Mouse (Mus musculus): Measurements from ENCODE around the gene Arhgap9. TPM values are rescaled to one million over a fixed set of nuclear protein-coding genes. Genes with fewer than 3 reads are reported as not detected.

Arhgap9 gene
- polyA plus RNA-seq (2014; fragmentation: Nextera tagmentation; extraction: Ambion mirVana), result 3.2 and 3.9 TPM in 2 replicates

- Histone ChIP-seq H3K27ac (ENCODE audit: low read length) (no peak within 1 kb of the TSS), H3K36me3 (ENCODE audit: control insufficient read depth, insufficient read depth, low read length) (no peaks in the 10 kb centered on the region), H3K4me3 (ENCODE audit: low read depth, low read length) (no peak within 1 kb of the TSS), H3K9me3 (ENCODE audit: control insufficient read depth, low read depth, low read length) (no peaks in the 10 kb centered on the region), H3K27me3 (ENCODE audit: control insufficient read depth, insufficient read depth, low read length) (0 out of 2 replicates have a peak, but pooled peaks cover 11% of the 10 kb centered on the region), H3K9ac (replicated peaks; ENCODE audit: low read depth, low read length) (no peak within 1 kb of the TSS), H3K4me1 (ENCODE audit: control insufficient read depth, insufficient read depth, low read length) (peaks cover 11% of the 10 kb centered on the region; the same call in 1 of the 2 replicates), H3K4me2 (replicated peaks; ENCODE audit: low read depth, low read length) (no peak within 1 kb of the TSS)
- 73% methylated on average over 3 of the region's 3 CpGs for WGBS
- no peak for ATAC-seq (ENCODE audit: insufficient number of reproducible peaks, insufficient read depth, low FRiP score, low read depth)
Measured at GRCm38 (mm10) chr10:127321621-127322020, at the start of gene Arhgap9. Gene Arhgap9, plus strand, starts transcription at chr10:127321964.

GRCm38 (mm10) chr10:127272371-127272770 lies 49.4 kb upstream of the Arhgap9 start:
- Histone ChIP-seq H3K9ac (replicated peaks; ENCODE audit: low read depth, low read length) (no peak overlapping the region), H3K4me2 (replicated peaks; ENCODE audit: low read depth, low read length) (no peak overlapping the region), H3K36me3 (ENCODE audit: control insufficient read depth, insufficient read depth, low read length) (peaks cover 60% of the 10 kb centered on the region), H3K27me3 (ENCODE audit: control insufficient read depth, insufficient read depth, low read length) (no peaks in the 10 kb centered on the region), H3K4me1 (ENCODE audit: control insufficient read depth, insufficient read depth, low read length) (peaks cover 19% of the 10 kb centered on the region), H3K9me3 (ENCODE audit: control insufficient read depth, low read depth, low read length) (no peaks in the 10 kb centered on the region), H3K4me3 (ENCODE audit: low read depth, low read length) (no peak overlapping the region), H3K27ac (ENCODE audit: low read length) (no peak overlapping the region)
- ATAC-seq (ENCODE audit: insufficient number of reproducible peaks, insufficient read depth, low FRiP score, low read depth), result no peak
- WGBS, result 89% methylated on average over 5 of the region's 5 CpGs

- no peak overlapping the region for H3K4me3 ChIP-seq (ENCODE audit: low read depth, low read length)
- ATAC-seq (ENCODE audit: insufficient number of reproducible peaks, insufficient read depth, low FRiP score, low read depth), result peak; percentile 84
- no peak overlapping the region for H3K9ac ChIP-seq (replicated peaks; ENCODE audit: low read depth, low read length)
- H3K4me1 ChIP-seq (ENCODE audit: control insufficient read depth, insufficient read depth, low read length), result peaks cover 9% of the 10 kb centered on the region; the same call in 1 of the 2 replicates
- peaks cover 63% of the 10 kb centered on the region for H3K36me3 ChIP-seq (ENCODE audit: control insufficient read depth, insufficient read depth, low read length)
- H3K27me3 ChIP-seq (ENCODE audit: control insufficient read depth, insufficient read depth, low read length), result no peaks in the 10 kb centered on the region
- peak overlapping the region; percentile 33; the same call in 1 of the 2 replicates for H3K27ac ChIP-seq (ENCODE audit: low read length)
- no peak overlapping the region for H3K4me2 ChIP-seq (replicated peaks; ENCODE audit: low read depth, low read length)
- no peaks in the 10 kb centered on the region for H3K9me3 ChIP-seq (ENCODE audit: control insufficient read depth, low read depth, low read length)
- 69% methylated on average over 11 of the region's 11 CpGs for WGBS
Measured at GRCm38 (mm10) chr10:127274261-127275022, 47.3 kb upstream of the Arhgap9 start.

GRCm38 (mm10) chr10:127279730-127280129 lies 42.0 kb upstream of the Arhgap9 start:
- no peak overlapping the region for H3K27ac ChIP-seq (ENCODE audit: low read length)
- no peaks in the 10 kb centered on the region for H3K9me3 ChIP-seq (ENCODE audit: control insufficient read depth, low read depth, low read length)
- no peak overlapping the region for H3K4me3 ChIP-seq (ENCODE audit: low read depth, low read length)
- no peaks in the 10 kb centered on the region for H3K27me3 ChIP-seq (ENCODE audit: control insufficient read depth, insufficient read depth, low read length)
- WGBS, result 83% methylated on average over 1 of the region's 2 CpGs
- H3K4me2 ChIP-seq (replicated peaks; ENCODE audit: low read depth, low read length), result no peak overlapping the region
- no peak for ATAC-seq (ENCODE audit: insufficient number of reproducible peaks, insufficient read depth, low FRiP score, low read depth)
- H3K4me1 ChIP-seq (ENCODE audit: control insufficient read depth, insufficient read depth, low read length), result peaks cover under 1% of the 10 kb centered on the region; the same call in 1 of the 2 replicates
- peaks cover 89% of the 10 kb centered on the region for H3K36me3 ChIP-seq (ENCODE audit: control insufficient read depth, insufficient read depth, low read length)
- H3K9ac ChIP-seq (replicated peaks; ENCODE audit: low read depth, low read length), result no peak overlapping the region

GRCm38 (mm10) chr10:127281316-127281715 lies 40.4 kb upstream of the Arhgap9 start:
- no peak overlapping the region for H3K9ac ChIP-seq (replicated peaks; ENCODE audit: low read depth, low read length)
- no peak overlapping the region for H3K27ac ChIP-seq (ENCODE audit: low read length)
- no peak overlapping the region for H3K4me2 ChIP-seq (replicated peaks; ENCODE audit: low read depth, low read length)
- H3K4me3 ChIP-seq (ENCODE audit: low read depth, low read length), result no peak overlapping the region
- H3K36me3 ChIP-seq (ENCODE audit: control insufficient read depth, insufficient read depth, low read length), result peaks cover 90% of the 10 kb centered on the region
- no peak for ATAC-seq (ENCODE audit: insufficient number of reproducible peaks, insufficient read depth, low FRiP score, low read depth)
- 93% methylated on average over 8 of the region's 8 CpGs for WGBS
- no peaks in the 10 kb centered on the region for H3K27me3 ChIP-seq (ENCODE audit: control insufficient read depth, insufficient read depth, low read length)
- H3K4me1 ChIP-seq (ENCODE audit: control insufficient read depth, insufficient read depth, low read length), result peaks cover 8% of the 10 kb centered on the region
- no peaks in the 10 kb centered on the region for H3K9me3 ChIP-seq (ENCODE audit: control insufficient read depth, low read depth, low read length)

GRCm38 (mm10) chr10:127282620-127283215 lies 39.0 kb upstream of the Arhgap9 start:
- H3K9ac ChIP-seq (replicated peaks; ENCODE audit: low read depth, low read length), result no peak overlapping the region
- no peak for ATAC-seq (ENCODE audit: insufficient number of reproducible peaks, insufficient read depth, low FRiP score, low read depth)

GRCm38 (mm10) chr10:127284105-127284622 lies 37.6 kb upstream of the Arhgap9 start:
- H3K36me3 ChIP-seq (ENCODE audit: control insufficient read depth, insufficient read depth, low read length), result peaks cover 77% of the 10 kb centered on the region
- H3K27me3 ChIP-seq (ENCODE audit: control insufficient read depth, insufficient read depth, low read length), result no peaks in the 10 kb centered on the region
- H3K9ac ChIP-seq (replicated peaks; ENCODE audit: low read depth, low read length), result no peak overlapping the region
- ATAC-seq (ENCODE audit: insufficient number of reproducible peaks, insufficient read depth, low FRiP score, low read depth), result no peak
- H3K4me3 ChIP-seq (ENCODE audit: low read depth, low read length), result no peak overlapping the region
- peaks cover 24% of the 10 kb centered on the region for H3K4me1 ChIP-seq (ENCODE audit: control insufficient read depth, insufficient read depth, low read length)
- 92% methylated on average over 7 of the region's 7 CpGs for WGBS
- H3K9me3 ChIP-seq (ENCODE audit: control insufficient read depth, low read depth, low read length), result no peaks in the 10 kb centered on the region
- no peak overlapping the region for H3K27ac ChIP-seq (ENCODE audit: low read length)
- H3K4me2 ChIP-seq (replicated peaks; ENCODE audit: low read depth, low read length), result no peak overlapping the region

More at GRCm38 (mm10) chr10:127282620-127283215, 39.0 kb upstream of the Arhgap9 start:
- Histone ChIP-seq H3K27ac (ENCODE audit: low read length) (no peak overlapping the region), H3K36me3 (ENCODE audit: control insufficient read depth, insufficient read depth, low read length) (peaks cover 87% of the 10 kb centered on the region), H3K4me2 (replicated peaks; ENCODE audit: low read depth, low read length) (no peak overlapping the region), H3K27me3 (ENCODE audit: control insufficient read depth, insufficient read depth, low read length) (no peaks in the 10 kb centered on the region), H3K9me3 (ENCODE audit: control insufficient read depth, low read depth, low read length) (no peaks in the 10 kb centered on the region), H3K4me1 (ENCODE audit: control insufficient read depth, insufficient read depth, low read length) (peaks cover 22% of the 10 kb centered on the region), H3K4me3 (ENCODE audit: low read depth, low read length) (no peak overlapping the region)
- 77% methylated on average over 13 of the region's 13 CpGs for WGBS

GRCm38 (mm10) chr10:127284724-127285500 lies 36.9 kb upstream of the Arhgap9 start:
- 85% methylated on average over 11 of the region's 11 CpGs for WGBS

More at GRCm38 (mm10) chr10:127284724-127285500, 36.9 kb upstream of the Arhgap9 start:
- no peak for ATAC-seq (ENCODE audit: insufficient number of reproducible peaks, insufficient read depth, low FRiP score, low read depth)
- H3K9me3 ChIP-seq (ENCODE audit: control insufficient read depth, low read depth, low read length), result no peaks in the 10 kb centered on the region
- H3K4me2 ChIP-seq (replicated peaks; ENCODE audit: low read depth, low read length), result no peak overlapping the region
- H3K36me3 ChIP-seq (ENCODE audit: control insufficient read depth, insufficient read depth, low read length), result peaks cover 72% of the 10 kb centered on the region
- H3K27ac ChIP-seq (ENCODE audit: low read length), result no peak overlapping the region
- no peaks in the 10 kb centered on the region for H3K27me3 ChIP-seq (ENCODE audit: control insufficient read depth, insufficient read depth, low read length)
- peaks cover 31% of the 10 kb centered on the region for H3K4me1 ChIP-seq (ENCODE audit: control insufficient read depth, insufficient read depth, low read length)
- no peak overlapping the region for H3K4me3 ChIP-seq (ENCODE audit: low read depth, low read length)
- no peak overlapping the region for H3K9ac ChIP-seq (replicated peaks; ENCODE audit: low read depth, low read length)
